Mouse (Mus musculus) forebrain, embryonic 14.5 days (tissue): ENCODE results near the gene Pqlc3. TPM values are rescaled to one million over a fixed set of nuclear protein-coding genes. Genes with fewer than 3 reads are reported as not detected.

Experiments used
- ATAC-seq: fragments of 200-750 bp; cut with Nextera tagmentation; 2 replicates; pipeline ENCODE4 v1.8.0; 2017; ENCODE audit warnings: mild to moderate bottlenecking, moderate library complexity
- DNase-seq: peaks from one replicate; pipeline ENCODE4 v3.0.0-alpha.2; 2015; ENCODE audit warnings: low spot score
- H3K27ac ChIP-seq: fragments of 300-500 bp; sonication (generic); 2 replicates; pipeline ENCODE4 v1.5.1; 2014; ENCODE audit warnings: low read depth, mild to moderate bottlenecking, control low read depth, low read length, moderate library complexity
- H3K27me3 ChIP-seq: fragments of 300-500 bp; sonication (generic); replicated peaks from 2 replicates; pipeline ENCODE4 v1.6.1; 2014; ENCODE audit warnings: low read length, control low read depth, mixed read lengths; ENCODE audit not compliant: control insufficient read depth, insufficient read depth
- H3K36me3 ChIP-seq: fragments of 300-500 bp; sonication (generic); 2 replicates; pipeline ENCODE4 v1.6.1; 2014; ENCODE audit warnings: low read length, control low read depth; ENCODE audit not compliant: control insufficient read depth, insufficient read depth
- H3K4me1 ChIP-seq: fragments of 300-500 bp; sonication (generic); 2 replicates; pipeline ENCODE4 v1.6.1; 2014; ENCODE audit warnings: antibody characterized with exemption, low read length, control low read depth; ENCODE audit not compliant: control insufficient read depth, insufficient read depth
- H3K4me2 ChIP-seq: fragments of 300-500 bp; sonication (generic); 2 replicates; pipeline ENCODE4 v1.6.1; 2014; ENCODE audit warnings: mild to moderate bottlenecking, control low read depth, low read length
- H3K4me3 ChIP-seq: fragments of 300-500 bp; sonication (generic); 2 replicates; pipeline ENCODE4 v1.5.1; 2014; ENCODE audit warnings: low read depth, low read length, control low read depth
- H3K9ac ChIP-seq: fragments of 300-500 bp; sonication (generic); 2 replicates; pipeline ENCODE4 v1.6.1; 2014; ENCODE audit warnings: mild to moderate bottlenecking, low read length, control low read depth, moderate library complexity
- H3K9me3 ChIP-seq: fragments of 300-500 bp; sonication (generic); replicated peaks from 2 replicates; pipeline ENCODE4 v1.6.1; 2016; ENCODE audit warnings: low read length, control low read depth, mixed read lengths; ENCODE audit not compliant: control insufficient read depth
- WGBS: fragments of 180-500 bp; shearing (Covaris S2); extraction: QIAGEN DNeasy Blood & Tissue Kit; methylation state at CpG from one replicate; pipeline ENCODE4 v1.1.7; 2014; 5-methylcytosine and 5-hydroxymethylcytosine counted together
- polyA plus RNA-seq: library from polyadenylated mRNA; unstranded; fragments of >200 nt; fragmentation: Nextera tagmentation; extraction: Ambion mirVana; gene quantifications from 2 replicates; pipeline ENCODE4 v1.2.1, GENCODE M21; 2014

The Pqlc3 gene
- polyA plus RNA-seq = 0.94 and 2.1 TPM in 2 replicates

DNA sequence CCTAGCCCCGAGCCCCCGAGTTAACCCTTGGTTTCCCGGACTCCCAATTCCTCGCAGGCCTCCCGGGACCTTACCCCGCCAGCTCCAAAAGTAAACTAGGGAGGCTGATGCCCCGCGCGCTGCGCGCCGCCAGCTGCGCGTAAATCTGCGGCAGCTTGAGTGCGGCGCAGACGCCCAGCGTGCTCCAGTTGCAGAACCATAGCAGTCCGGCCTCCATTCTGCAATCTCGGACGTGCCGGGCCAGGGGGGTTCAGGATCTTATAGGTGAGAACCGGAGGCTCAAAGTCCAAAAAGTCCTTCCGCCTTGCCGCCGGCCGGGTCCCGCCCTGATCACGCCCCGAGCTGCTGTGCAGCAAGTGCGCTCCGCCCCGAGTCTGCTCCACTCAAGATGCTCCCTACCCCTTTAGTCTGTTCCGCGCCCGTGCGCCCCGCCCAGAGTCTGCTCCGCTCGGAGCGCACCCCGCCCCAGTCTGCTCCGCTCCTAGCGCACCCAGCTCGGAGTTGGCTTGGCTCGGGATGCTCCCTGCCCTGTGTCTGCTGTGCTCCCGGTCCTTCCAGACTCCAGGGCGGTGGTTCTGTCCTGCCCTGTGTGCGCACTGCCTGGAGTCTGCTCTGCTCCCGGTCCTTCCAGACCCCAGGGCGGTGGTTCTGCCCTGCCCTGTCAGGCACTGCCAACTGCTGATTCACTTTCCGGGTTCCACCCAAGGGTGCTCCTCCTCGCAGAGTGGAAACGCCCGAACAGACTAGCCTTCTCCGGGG is at the start of gene Pqlc3:
Gene Pqlc3, minus strand, starts transcription at position 670 of the 759 bp plus-strand sequence.
- WGBS = 1% methylated on average over 56 of the region's 57 CpGs
- no peaks in the 10 kb centered on the region for H3K4me1 ChIP-seq
- peak within 1 kb of the TSS; percentile 41; the same call in 1 of the 2 replicates for H3K9ac ChIP-seq
- H3K4me3 ChIP-seq = peak within 1 kb of the TSS; percentile 42
- H3K27me3 ChIP-seq = peaks cover 20% of the 10 kb centered on the region
- peak; percentile 88 for ATAC-seq
- H3K27ac ChIP-seq = no peak within 1 kb of the TSS
- H3K4me2 ChIP-seq = peak within 1 kb of the TSS; percentile 84
- peak; percentile 70 for DNase-seq
- H3K9me3 ChIP-seq = no peaks in the 10 kb centered on the region
- no peaks in the 10 kb centered on the region for H3K36me3 ChIP-seq

DNA sequence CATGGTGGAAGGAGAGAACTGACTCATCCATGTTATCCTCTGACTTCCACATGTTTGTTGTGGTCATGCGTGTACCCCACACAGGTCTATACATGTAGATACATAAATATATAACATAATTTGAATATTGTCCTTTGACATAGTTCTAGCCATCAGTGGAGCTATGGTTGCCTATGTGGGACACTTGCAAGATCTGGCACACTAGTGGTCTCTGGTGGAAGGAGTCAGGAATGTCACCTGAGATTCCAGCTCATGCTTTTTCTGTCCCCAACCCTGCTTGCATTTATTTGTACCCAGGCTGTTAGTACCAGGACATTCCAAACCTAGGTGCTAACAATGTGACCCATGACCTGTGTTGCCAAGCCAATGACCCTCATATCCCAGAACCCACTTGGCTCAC is 49.6 kb upstream of the Pqlc3 start:
- no peaks in the 10 kb centered on the region for H3K9me3 ChIP-seq
- H3K4me3 ChIP-seq = no peak overlapping the region
- ATAC-seq (no peak), DNase-seq (no peak)
- 97% methylated on average over 1 of the region's 1 CpGs for WGBS
- H3K4me2 ChIP-seq = no peak overlapping the region
- no peak overlapping the region for H3K27ac ChIP-seq
- H3K36me3 ChIP-seq = no peaks in the 10 kb centered on the region
- no peaks in the 10 kb centered on the region for H3K4me1 ChIP-seq
- no peaks in the 10 kb centered on the region for H3K27me3 ChIP-seq
- H3K9ac ChIP-seq = no peak overlapping the region

DNA sequence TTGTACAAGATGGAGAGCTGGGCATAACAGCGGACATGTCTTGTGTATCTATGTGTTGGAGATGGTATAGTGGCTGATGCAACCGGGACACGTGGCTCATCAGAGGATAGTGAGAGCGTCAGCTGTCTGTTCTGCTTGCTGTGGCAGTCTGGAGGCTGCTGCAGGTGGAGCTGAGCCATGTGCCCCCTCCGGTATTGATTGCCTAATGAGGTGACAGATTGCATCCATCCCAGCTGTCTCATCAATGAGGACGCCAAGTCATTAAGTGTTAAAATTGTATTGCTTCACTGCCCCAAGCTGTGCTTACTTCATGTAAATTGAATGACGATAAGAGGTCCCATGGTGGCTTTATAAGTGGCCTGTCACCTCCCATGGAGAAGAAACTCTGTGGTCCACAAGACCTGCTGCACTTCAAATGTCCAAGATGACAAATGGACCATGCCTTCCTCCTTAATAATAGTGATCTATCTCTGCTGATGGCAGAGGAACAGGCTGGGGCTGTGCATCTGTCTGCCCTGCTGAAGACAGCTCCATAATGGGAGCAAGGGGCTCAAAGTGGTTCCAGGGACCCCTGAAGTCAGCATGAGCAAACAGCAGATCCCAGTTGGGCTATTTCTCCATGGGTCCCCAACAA is 48.9 kb upstream of the Pqlc3 start:
- Histone ChIP-seq H3K4me2 (no peak overlapping the region), H3K36me3 (no peaks in the 10 kb centered on the region), H3K9ac (no peak overlapping the region), H3K4me1 (no peaks in the 10 kb centered on the region), H3K27me3 (no peaks in the 10 kb centered on the region), H3K9me3 (no peaks in the 10 kb centered on the region), H3K4me3 (no peak overlapping the region), H3K27ac (no peak overlapping the region)
- ATAC-seq (peak; percentile 77), DNase-seq (peak; percentile 43)
- 54% methylated on average over 7 of the region's 7 CpGs for WGBS

DNA sequence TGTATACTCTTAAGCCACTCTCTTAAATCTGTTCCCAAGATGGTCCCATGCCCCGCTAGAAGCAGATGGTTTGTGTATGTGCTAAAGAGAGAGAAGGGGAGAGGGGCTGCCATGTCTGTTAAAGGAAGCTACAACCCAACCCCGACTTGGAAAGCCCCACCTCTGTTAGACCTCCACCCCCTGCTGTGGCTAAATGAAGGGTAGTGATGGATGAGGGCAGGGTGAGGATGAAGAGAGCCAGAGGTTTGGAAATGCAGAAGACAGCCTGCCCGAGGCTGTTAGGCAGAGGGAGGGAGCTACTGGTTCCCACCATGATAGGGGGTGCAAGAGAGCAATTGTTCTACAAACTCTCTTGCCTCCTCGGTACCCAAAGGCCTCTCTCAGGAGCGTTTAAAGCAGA is 43.1 kb upstream of the Pqlc3 start:
- ATAC-seq = no peak
- Histone ChIP-seq H3K4me3 (no peak overlapping the region), H3K4me1 (no peaks in the 10 kb centered on the region), H3K9me3 (no peaks in the 10 kb centered on the region), H3K9ac (no peak overlapping the region), H3K36me3 (no peaks in the 10 kb centered on the region), H3K27me3 (no peaks in the 10 kb centered on the region), H3K4me2 (no peak overlapping the region), H3K27ac (no peak overlapping the region)
- 69% methylated on average over 5 of the region's 5 CpGs for WGBS
- DNase-seq = no peak

DNA sequence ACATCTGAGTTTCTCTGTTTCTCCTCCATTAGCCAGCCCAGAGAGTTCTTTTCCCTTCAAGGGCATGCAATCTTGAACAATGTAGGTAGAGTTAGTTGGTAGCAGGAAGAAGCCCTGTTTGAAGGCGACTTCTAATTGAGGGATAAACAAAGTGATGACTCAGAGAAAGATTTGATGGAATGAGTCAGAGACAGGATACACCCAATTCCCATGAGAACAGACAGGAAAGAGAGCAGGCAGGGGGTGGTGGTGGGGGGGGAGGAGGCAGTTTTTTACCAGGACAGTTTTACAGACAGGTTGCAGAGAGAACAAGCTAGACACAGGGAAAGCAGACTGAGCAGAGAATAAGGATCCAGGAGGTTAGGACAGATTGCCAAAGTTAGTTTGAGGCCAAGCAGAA is 40.4 kb upstream of the Pqlc3 start:
- 75% methylated on average over 1 of the region's 1 CpGs for WGBS
- no peak for DNase-seq
- no peak overlapping the region for H3K4me3 ChIP-seq
- no peak for ATAC-seq
- H3K9me3 ChIP-seq = no peaks in the 10 kb centered on the region
- no peak overlapping the region for H3K9ac ChIP-seq
- H3K36me3 ChIP-seq = no peaks in the 10 kb centered on the region
- no peak overlapping the region for H3K27ac ChIP-seq
- H3K4me1 ChIP-seq = no peaks in the 10 kb centered on the region; the same call in 1 of the 2 replicates
- no peaks in the 10 kb centered on the region for H3K27me3 ChIP-seq
- H3K4me2 ChIP-seq = no peak overlapping the region

DNA sequence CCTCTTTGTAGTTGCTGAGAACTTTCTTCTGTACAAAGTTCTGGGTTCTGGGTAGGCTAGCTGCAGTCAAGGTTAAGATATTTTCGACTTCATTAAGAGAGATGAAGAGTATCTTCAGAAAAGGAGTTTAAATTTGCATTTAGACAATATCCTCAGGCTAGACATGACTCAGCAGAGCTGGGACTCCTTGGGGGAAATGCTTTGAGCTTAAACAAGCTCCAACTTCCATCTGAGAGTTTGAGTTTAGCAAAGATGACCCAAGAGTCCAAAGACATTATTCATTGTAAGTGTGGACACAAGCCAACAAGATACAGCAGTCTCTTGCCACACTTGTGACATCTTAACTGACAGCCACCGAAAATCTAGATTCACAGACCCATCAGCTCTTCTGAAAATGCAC is 39.2 kb upstream of the Pqlc3 start:
- H3K9ac ChIP-seq = no peak overlapping the region
- no peak overlapping the region for H3K4me2 ChIP-seq
- H3K36me3 ChIP-seq = no peaks in the 10 kb centered on the region
- H3K27me3 ChIP-seq = no peaks in the 10 kb centered on the region
- H3K4me3 ChIP-seq = no peak overlapping the region
- ATAC-seq (no peak), DNase-seq (no peak)
- no peaks in the 10 kb centered on the region for H3K9me3 ChIP-seq
- 80% methylated on average over 2 of the region's 2 CpGs for WGBS
- H3K4me1 ChIP-seq = no peaks in the 10 kb centered on the region; the same call in 1 of the 2 replicates
- no peak overlapping the region for H3K27ac ChIP-seq

DNA sequence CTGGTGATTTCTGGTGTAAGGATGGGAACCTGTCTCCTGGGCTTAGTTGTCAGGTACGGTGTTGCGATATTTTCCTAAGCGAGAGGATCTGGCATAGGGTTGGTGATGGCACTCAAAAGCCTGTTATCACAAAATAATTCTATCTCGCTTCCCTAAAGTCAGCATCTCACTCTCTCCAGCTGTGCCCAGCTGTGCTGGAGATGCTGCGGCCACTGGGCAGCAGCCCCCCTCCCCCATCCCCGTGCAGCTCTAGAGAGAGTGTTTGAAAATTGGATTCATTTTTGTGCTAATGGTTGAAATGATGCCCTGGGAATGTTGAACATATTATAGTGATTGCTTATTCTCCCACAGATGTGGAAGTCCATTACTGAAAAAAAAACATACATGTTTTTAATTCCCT is 38.0 kb upstream of the Pqlc3 start:
- no peak overlapping the region for H3K4me3 ChIP-seq
- H3K36me3 ChIP-seq = no peaks in the 10 kb centered on the region
- no peaks in the 10 kb centered on the region for H3K27me3 ChIP-seq
- no peak overlapping the region for H3K4me2 ChIP-seq
- H3K4me1 ChIP-seq = no peaks in the 10 kb centered on the region; the same call in 1 of the 2 replicates
- ATAC-seq (no peak), DNase-seq (no peak)
- H3K9me3 ChIP-seq = no peaks in the 10 kb centered on the region
- no peak overlapping the region for H3K9ac ChIP-seq
- WGBS = 88% methylated on average over 6 of the region's 6 CpGs
- no peak overlapping the region for H3K27ac ChIP-seq

DNA sequence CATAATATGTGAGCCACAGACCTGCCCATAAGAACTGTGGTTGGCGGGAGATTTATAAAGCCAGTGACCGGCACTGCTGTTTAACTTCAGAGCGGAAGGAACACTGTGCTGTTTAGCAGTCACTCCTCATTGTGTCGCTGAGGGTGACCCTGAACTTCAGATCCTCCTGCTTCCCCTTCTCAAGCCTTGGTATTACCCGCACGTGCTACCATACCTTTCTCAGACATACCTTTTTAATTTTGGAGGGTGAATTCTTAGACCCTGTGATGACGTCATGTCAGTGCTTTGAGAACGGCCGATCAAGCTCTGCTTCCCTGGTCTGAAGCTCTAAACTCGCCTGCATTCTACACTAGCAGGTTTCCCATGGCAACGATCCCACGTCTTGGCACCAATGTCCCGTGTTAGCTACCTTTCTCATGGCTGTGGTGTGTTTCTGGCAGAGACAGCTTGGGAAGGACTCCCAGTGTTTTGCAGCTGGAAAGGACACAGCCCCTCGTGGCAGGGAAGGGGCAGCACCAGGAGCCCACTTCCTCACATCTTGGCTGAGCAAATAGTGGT is 36.9 kb upstream of the Pqlc3 start:
- Histone ChIP-seq H3K27me3 (no peaks in the 10 kb centered on the region), H3K27ac (no peak overlapping the region), H3K9ac (no peak overlapping the region), H3K36me3 (no peaks in the 10 kb centered on the region), H3K4me3 (no peak overlapping the region), H3K9me3 (no peaks in the 10 kb centered on the region), H3K4me1 (no peaks in the 10 kb centered on the region; the same call in 1 of the 2 replicates), H3K4me2 (no peak overlapping the region)
- 51% methylated on average over 14 of the region's 14 CpGs for WGBS
- ATAC-seq = 0 out of 2 replicates have a peak, but pooled peaks have one; percentile 9
- peak; percentile 45 for DNase-seq

DNA sequence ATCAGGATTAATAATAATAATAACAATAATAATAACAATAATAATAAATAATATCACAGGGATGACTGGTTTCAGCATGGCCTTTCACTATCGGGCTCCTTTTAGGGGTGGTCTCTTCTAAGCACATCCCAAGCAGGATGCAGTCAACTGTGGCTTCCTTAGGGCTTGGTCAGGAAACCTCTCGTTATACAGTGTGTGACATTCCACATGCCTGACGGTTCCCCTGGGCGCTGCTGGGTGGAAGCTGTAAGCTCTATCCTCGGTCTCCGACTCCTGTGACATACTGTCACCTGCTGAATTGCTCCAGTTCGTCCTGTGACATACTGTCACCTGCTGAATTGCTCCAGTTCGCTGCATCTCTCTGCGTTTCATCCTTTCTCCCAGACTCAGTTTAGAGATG is 36.3 kb upstream of the Pqlc3 start:
- DNase-seq (no peak), ATAC-seq (no peak)
- Histone ChIP-seq H3K9ac (no peak overlapping the region), H3K27me3 (no peaks in the 10 kb centered on the region), H3K4me3 (no peak overlapping the region), H3K36me3 (no peaks in the 10 kb centered on the region), H3K27ac (0 out of 2 replicates have a peak overlapping the region, but pooled peaks have one; percentile 18), H3K9me3 (no peaks in the 10 kb centered on the region), H3K4me1 (no peaks in the 10 kb centered on the region; the same call in 1 of the 2 replicates), H3K4me2 (no peak overlapping the region)
- 54% methylated on average over 9 of the region's 9 CpGs for WGBS
